Mouse (Mus musculus): ENCODE measurements at regions not wholly inside any gene's neighbourhood (a gene's known extent, or its start where the extent isn't known, plus 50 kb on each side); places are given as distances from the start of the nearest gene placed in this dataset.

- H3K36me3 ChIP-seq (ENCODE audit: control insufficient read depth, insufficient read depth, low read length), result no peaks in the 10 kb centered on the region
- no peaks in the 10 kb centered on the region for H3K4me1 ChIP-seq (replicated peaks; ENCODE audit: control insufficient read depth, insufficient read depth, low read length)
- no peak overlapping the region for H3K27ac ChIP-seq (ENCODE audit: control insufficient read depth, insufficient read depth, low read length)
- WGBS, result 85% methylated on average over 2 of the region's 2 CpGs
- DNase-seq, result no peak
- TF ChIP-seq CTCF (IDR thresholded peaks at IDR 0.05; ENCODE audit: borderline replicate concordance, control insufficient read depth, extremely low read depth, insufficient read depth, low read length, poor library complexity) (no peak), POLR2A (IDR thresholded peaks at IDR 0.05; ENCODE audit: control insufficient read depth, extremely low read depth, insufficient read depth, low read length, poor library complexity) (no peak)
- no peak overlapping the region for H3K4me3 ChIP-seq (ENCODE audit: control insufficient read depth, insufficient read depth, low read length)
- H3K27me3 ChIP-seq (ENCODE audit: control insufficient read depth, insufficient read depth, low read length), result no peaks in the 10 kb centered on the region
Observed at GRCm38 (mm10) chr1:159034952-159035351, 54.7 kb upstream of the Pappa2 start.

DNA sequence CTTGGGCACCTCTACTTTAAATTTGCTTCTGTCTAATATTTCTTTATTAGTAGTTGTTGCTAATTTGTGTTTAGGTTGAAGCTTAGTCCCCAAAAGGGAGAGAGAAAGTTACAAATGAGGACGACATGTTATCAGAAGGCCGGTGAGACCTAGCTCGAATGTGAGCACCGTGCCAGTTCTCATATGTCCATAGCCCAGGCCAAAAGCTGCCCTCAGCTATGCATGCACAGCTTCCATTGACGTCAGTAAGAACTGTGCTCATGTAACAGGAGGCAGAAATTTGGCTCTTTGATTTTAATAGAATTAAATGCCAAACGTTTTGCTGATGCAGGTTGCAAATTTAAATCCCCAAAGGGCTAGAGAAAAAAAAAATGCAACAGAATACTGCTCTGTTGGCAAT is 56.1 kb upstream of the Pappa2 start:
- no peak for DNase-seq
- WGBS, result 88% methylated on average over 6 of the region's 6 CpGs
- Histone ChIP-seq H3K27me3 (ENCODE audit: control insufficient read depth, insufficient read depth, low read length) (no peaks in the 10 kb centered on the region), H3K36me3 (ENCODE audit: control insufficient read depth, insufficient read depth, low read length) (no peaks in the 10 kb centered on the region), H3K4me3 (ENCODE audit: control insufficient read depth, insufficient read depth, low read length) (no peak overlapping the region), H3K27ac (ENCODE audit: control insufficient read depth, insufficient read depth, low read length) (no peak overlapping the region), H3K4me1 (replicated peaks; ENCODE audit: control insufficient read depth, insufficient read depth, low read length) (no peaks in the 10 kb centered on the region)
- no peak for TF ChIP-seq POLR2A (IDR thresholded peaks at IDR 0.05; ENCODE audit: control insufficient read depth, extremely low read depth, insufficient read depth, low read length, poor library complexity)
- TF ChIP-seq CTCF (IDR thresholded peaks at IDR 0.05; ENCODE audit: borderline replicate concordance, control insufficient read depth, extremely low read depth, insufficient read depth, low read length, poor library complexity), result no peak

GRCm38 (mm10) chr1:159045870-159046385 is 65.6 kb upstream of the Pappa2 start:
- WGBS, result 71% methylated on average over 4 of the region's 4 CpGs
- DNase-seq, result no peak
- Histone ChIP-seq H3K27ac (ENCODE audit: control insufficient read depth, insufficient read depth, low read length) (no peak overlapping the region), H3K27me3 (ENCODE audit: control insufficient read depth, insufficient read depth, low read length) (no peaks in the 10 kb centered on the region), H3K36me3 (ENCODE audit: control insufficient read depth, insufficient read depth, low read length) (no peaks in the 10 kb centered on the region), H3K4me3 (ENCODE audit: control insufficient read depth, insufficient read depth, low read length) (no peak overlapping the region), H3K4me1 (replicated peaks; ENCODE audit: control insufficient read depth, insufficient read depth, low read length) (no peaks in the 10 kb centered on the region)
- TF ChIP-seq POLR2A (IDR thresholded peaks at IDR 0.05; ENCODE audit: control insufficient read depth, extremely low read depth, insufficient read depth, low read length, poor library complexity), result no peak
- no peak for TF ChIP-seq CTCF (IDR thresholded peaks at IDR 0.05; ENCODE audit: borderline replicate concordance, control insufficient read depth, extremely low read depth, insufficient read depth, low read length, poor library complexity)

GRCm38 (mm10) chr1:159065024-159065423 is 84.7 kb upstream of the Pappa2 start:
- no peak overlapping the region for H3K27ac ChIP-seq (ENCODE audit: control insufficient read depth, insufficient read depth, low read length)
- no peak overlapping the region for H3K4me3 ChIP-seq (ENCODE audit: control insufficient read depth, insufficient read depth, low read length)
- no peaks in the 10 kb centered on the region for H3K4me1 ChIP-seq (replicated peaks; ENCODE audit: control insufficient read depth, insufficient read depth, low read length)
- 2% methylated on average over 1 of the region's 1 CpGs for WGBS
- no peaks in the 10 kb centered on the region for H3K27me3 ChIP-seq (ENCODE audit: control insufficient read depth, insufficient read depth, low read length)
- no peaks in the 10 kb centered on the region for H3K36me3 ChIP-seq (ENCODE audit: control insufficient read depth, insufficient read depth, low read length)
- DNase-seq, result no peak
- TF ChIP-seq CTCF (IDR thresholded peaks at IDR 0.05; ENCODE audit: borderline replicate concordance, control insufficient read depth, extremely low read depth, insufficient read depth, low read length, poor library complexity) (no peak), POLR2A (IDR thresholded peaks at IDR 0.05; ENCODE audit: control insufficient read depth, extremely low read depth, insufficient read depth, low read length, poor library complexity) (no peak)

DNA sequence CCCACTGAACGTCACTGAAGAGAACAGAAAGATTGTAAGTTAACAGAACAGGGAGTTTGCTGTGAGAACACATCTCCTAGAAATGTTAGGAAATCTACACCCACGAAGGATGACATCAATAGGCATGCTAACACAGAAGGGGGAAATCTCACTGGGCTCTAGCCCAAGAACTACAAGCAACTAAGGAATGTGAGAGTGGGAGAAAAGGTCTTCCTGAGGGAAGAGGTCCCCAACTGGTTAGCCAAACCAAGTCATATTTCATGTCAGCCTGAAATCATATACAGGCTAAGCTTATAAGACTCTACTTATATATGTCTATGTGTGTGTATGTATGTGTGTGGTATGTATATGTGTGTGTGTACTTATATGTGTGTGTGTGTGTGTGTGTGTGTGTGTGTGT is 118.9 kb upstream of the Pappa2 start:
- H3K4me1 ChIP-seq (replicated peaks; ENCODE audit: control insufficient read depth, insufficient read depth, low read length), result no peaks in the 10 kb centered on the region
- WGBS, result 77% methylated on average over 2 of the region's 2 CpGs
- no peak overlapping the region for H3K27ac ChIP-seq (ENCODE audit: control insufficient read depth, insufficient read depth, low read length)
- no peaks in the 10 kb centered on the region for H3K36me3 ChIP-seq (ENCODE audit: control insufficient read depth, insufficient read depth, low read length)
- DNase-seq, result no peak
- H3K4me3 ChIP-seq (ENCODE audit: control insufficient read depth, insufficient read depth, low read length), result no peak overlapping the region
- TF ChIP-seq CTCF (IDR thresholded peaks at IDR 0.05; ENCODE audit: borderline replicate concordance, control insufficient read depth, extremely low read depth, insufficient read depth, low read length, poor library complexity) (no peak), POLR2A (IDR thresholded peaks at IDR 0.05; ENCODE audit: control insufficient read depth, extremely low read depth, insufficient read depth, low read length, poor library complexity) (no peak)
- no peaks in the 10 kb centered on the region for H3K27me3 ChIP-seq (ENCODE audit: control insufficient read depth, insufficient read depth, low read length)

DNA sequence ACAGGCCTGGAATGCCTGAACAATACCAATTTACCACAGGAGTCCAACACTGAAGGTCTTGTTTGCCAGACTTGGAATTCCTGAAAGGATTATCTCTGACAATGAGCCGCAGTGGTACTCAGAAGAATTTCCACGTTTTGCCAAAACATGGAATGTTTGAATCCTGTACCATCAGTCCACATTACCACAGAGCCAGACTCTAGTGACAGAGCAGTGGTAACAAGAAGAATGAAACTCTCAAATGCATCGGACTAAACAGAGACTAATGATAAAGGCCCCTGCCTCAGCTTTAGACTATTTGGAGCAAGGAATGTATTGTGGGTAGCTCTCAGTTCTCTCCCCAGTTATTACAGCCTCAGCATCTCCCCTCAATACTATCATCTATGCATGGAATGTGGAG is 109.9 kb upstream of the Cop1 start:
- Histone ChIP-seq H3K27ac (ENCODE audit: control insufficient read depth, insufficient read depth, low read length) (no peak overlapping the region), H3K4me1 (replicated peaks; ENCODE audit: control insufficient read depth, insufficient read depth, low read length) (no peaks in the 10 kb centered on the region), H3K27me3 (ENCODE audit: control insufficient read depth, insufficient read depth, low read length) (no peaks in the 10 kb centered on the region), H3K4me3 (ENCODE audit: control insufficient read depth, insufficient read depth, low read length) (no peak overlapping the region), H3K36me3 (ENCODE audit: control insufficient read depth, insufficient read depth, low read length) (no peaks in the 10 kb centered on the region)
- WGBS, result 90% methylated on average over 3 of the region's 3 CpGs
- TF ChIP-seq POLR2A (IDR thresholded peaks at IDR 0.05; ENCODE audit: control insufficient read depth, extremely low read depth, insufficient read depth, low read length, poor library complexity) (no peak), CTCF (IDR thresholded peaks at IDR 0.05; ENCODE audit: borderline replicate concordance, control insufficient read depth, extremely low read depth, insufficient read depth, low read length, poor library complexity) (no peak)
- no peak for DNase-seq

- H3K27ac ChIP-seq (ENCODE audit: control insufficient read depth, insufficient read depth, low read length), result no peak overlapping the region
- H3K36me3 ChIP-seq (ENCODE audit: control insufficient read depth, insufficient read depth, low read length), result no peaks in the 10 kb centered on the region
- H3K4me3 ChIP-seq (ENCODE audit: control insufficient read depth, insufficient read depth, low read length), result no peak overlapping the region
- no peak for DNase-seq
- no peaks in the 10 kb centered on the region for H3K4me1 ChIP-seq (replicated peaks; ENCODE audit: control insufficient read depth, insufficient read depth, low read length)
- no peaks in the 10 kb centered on the region for H3K27me3 ChIP-seq (ENCODE audit: control insufficient read depth, insufficient read depth, low read length)
- TF ChIP-seq POLR2A (IDR thresholded peaks at IDR 0.05; ENCODE audit: control insufficient read depth, extremely low read depth, insufficient read depth, low read length, poor library complexity) (no peak), CTCF (IDR thresholded peaks at IDR 0.05; ENCODE audit: borderline replicate concordance, control insufficient read depth, extremely low read depth, insufficient read depth, low read length, poor library complexity) (no peak)
Observed at GRCm38 (mm10) chr1:159124874-159125273, 107.2 kb upstream of the Cop1 start.

Measured in thymus, adult 2 months (tissue).